ENCODE assay signal across 9 mouse cellular contexts in the genomic region with DNA sequence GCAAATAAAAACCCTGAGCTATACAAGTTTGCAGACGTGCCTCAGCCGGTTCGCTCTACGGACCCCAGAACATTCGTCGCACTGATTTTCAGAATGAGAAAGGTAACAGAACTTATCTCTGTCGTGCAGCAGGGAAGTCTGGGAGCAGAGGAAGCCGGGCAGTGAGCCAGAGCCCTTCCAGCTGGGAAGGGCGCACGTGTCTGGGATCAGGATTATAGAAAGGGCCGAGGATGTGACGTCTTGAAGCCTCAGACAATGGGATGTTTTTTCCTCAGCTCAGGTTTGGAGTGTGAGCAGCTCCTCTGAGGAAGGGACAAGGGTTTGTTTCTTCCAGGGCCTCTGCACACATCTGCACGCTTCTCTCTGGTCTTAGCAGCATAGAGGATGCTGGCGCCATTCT. TPM values are rescaled to one million over a fixed set of nuclear protein-coding genes. Genes with fewer than 3 reads are reported as not detected.
DNase-seq lines count a peak whose midpoint lies in the region; ATAC-seq and TF ChIP-seq lines count a peak whose summit lies in the region.
"Had no signal": no experiment of that assay in that cellular context is flagged by ENCODE, and none has a peak within 500 bp of the region (broad histone marks: within the 10 kb centered on the region; RNA-seq: fewer than 3 reads in every experiment).

No protein-coding gene starts in this region.

- no peaks in the 10 kb centered on the region for H3K27me3 ChIP-seq in forebrain, embryonic 10.5 days (ENCODE audit: poor library complexity, severe bottlenecking)
- no peaks in the 10 kb centered on the region for H3K27me3 ChIP-seq in forebrain, embryonic 15.5 days
- no peaks in the 10 kb centered on the region; the same call in 1 of the 2 replicates for H3K27me3 ChIP-seq in hindbrain, embryonic 16.5 days (replicated peaks; ENCODE audit: control insufficient read depth, insufficient read depth, low read length)
- H3K27me3 ChIP-seq in liver, embryonic 14.5 days (ENCODE audit: control insufficient read depth, insufficient read depth, low read length): no peaks in the 10 kb centered on the region
- H3K27me3 ChIP-seq in stomach, embryonic 14.5 days (ENCODE audit: control insufficient read depth, insufficient read depth, low read length): no peaks in the 10 kb centered on the region

- 73% methylated on average over 14 of the region's 14 CpGs for WGBS in forebrain, embryonic 10.5 days
- WGBS in forebrain, embryonic 15.5 days: 50% methylated on average over 14 of the region's 14 CpGs
- WGBS in hindbrain, embryonic 16.5 days: 32% methylated on average over 14 of the region's 14 CpGs
- WGBS in liver, embryonic 14.5 days (ENCODE audit: insufficient replicate concordance): 37% methylated on average over 14 of the region's 14 CpGs
- WGBS in stomach, embryonic 14.5 days: 30% methylated on average over 14 of the region's 14 CpGs

- H3K9ac ChIP-seq in forebrain, embryonic 15.5 days (replicated peaks): no peak overlapping the region
- no peak overlapping the region for H3K9ac ChIP-seq in hindbrain, embryonic 16.5 days (ENCODE audit: low read depth, low read length)
- H3K9ac ChIP-seq in liver, embryonic 14.5 days (replicated peaks): no peak overlapping the region
- H3K9ac ChIP-seq in stomach, embryonic 14.5 days (replicated peaks; ENCODE audit: low read depth, low read length): no peak overlapping the region

- DNase-seq in forebrain, embryonic 10.5 days (ENCODE audit: extremely low spot score, low spot score): no peak
- peak; percentile 58 for DNase-seq in adrenal gland, adult 2 months
- peak; percentile 74 for DNase-seq in gastrocnemius, postnatal 25 days
- DNase-seq in liver, embryonic 14.5 days (ENCODE audit: low read depth in 3 of 3, low spot score in 3 of 3): no peak
- no peak for DNase-seq in T-cell, adult 2 months (ENCODE audit: low spot score)

- no peaks in the 10 kb centered on the region for H3K9me3 ChIP-seq in forebrain, embryonic 10.5 days
- no peaks in the 10 kb centered on the region for H3K9me3 ChIP-seq in forebrain, embryonic 15.5 days
- no peaks in the 10 kb centered on the region for H3K9me3 ChIP-seq in hindbrain, embryonic 16.5 days (ENCODE audit: control insufficient read depth, low read length)
- H3K9me3 ChIP-seq in liver, embryonic 14.5 days (ENCODE audit: control insufficient read depth, low read length): no peaks in the 10 kb centered on the region
- H3K9me3 ChIP-seq in stomach, embryonic 14.5 days (ENCODE audit: control insufficient read depth, low read depth, low read length): no peaks in the 10 kb centered on the region

- peaks cover 46% of the 10 kb centered on the region for H3K4me1 ChIP-seq in forebrain, embryonic 10.5 days
- H3K4me1 ChIP-seq in forebrain, embryonic 15.5 days: peaks cover 44% of the 10 kb centered on the region
- H3K4me1 ChIP-seq in hindbrain, embryonic 16.5 days (ENCODE audit: control insufficient read depth, insufficient read depth, low read depth, low read length): peaks cover 20% of the 10 kb centered on the region
- H3K4me1 ChIP-seq in liver, embryonic 14.5 days (replicated peaks; ENCODE audit: control insufficient read depth in 2 of 2, insufficient read depth in 2 of 2, low read length in 1 of 2): no peaks in the 10 kb centered on the region; a peak in 1 of 4 replicates
- H3K4me1 ChIP-seq in stomach, embryonic 14.5 days (ENCODE audit: control insufficient read depth, insufficient read depth, low read length): peaks cover 24% of the 10 kb centered on the region

- H3K4me3 ChIP-seq in forebrain, embryonic 10.5 days: no peak overlapping the region
- no peak overlapping the region for H3K4me3 ChIP-seq in forebrain, embryonic 15.5 days
- no peak overlapping the region for H3K4me3 ChIP-seq in hindbrain, embryonic 16.5 days (ENCODE audit: low read length)
- no peak overlapping the region for H3K4me3 ChIP-seq in liver, embryonic 14.5 days (ENCODE audit: insufficient read depth in 1 of 2, low read depth in 2 of 2, low read length in 2 of 2)
- H3K4me3 ChIP-seq in stomach, embryonic 14.5 days (ENCODE audit: low read depth, low read length): no peak overlapping the region

- no peak for TF ChIP-seq CTCF in liver, embryonic 14.5 days (IDR thresholded peaks at IDR 0.05; ENCODE audit: low read depth)

- no peak for ATAC-seq in forebrain, embryonic 15.5 days (replicated peaks)
- ATAC-seq in hindbrain, embryonic 16.5 days: peak; percentile 3; the same call in 1 of the 2 replicates
- ATAC-seq in liver, embryonic 14.5 days (ENCODE audit: insufficient read depth): peak; percentile 43; the same call in 1 of the 2 replicates
- 0 out of 2 replicates have a peak, but pooled peaks have one; percentile 35 for ATAC-seq in stomach, embryonic 14.5 days (ENCODE audit: insufficient number of reproducible peaks, insufficient read depth, low FRiP score, low read depth)

- 0 out of 2 replicates have a peak overlapping the region, but pooled peaks have one; percentile 22 for H3K27ac ChIP-seq in forebrain, embryonic 10.5 days
- no peak overlapping the region for H3K27ac ChIP-seq in forebrain, embryonic 15.5 days (replicated peaks)
- H3K27ac ChIP-seq in hindbrain, embryonic 16.5 days (ENCODE audit: low read depth, low read length): peak overlapping the region; percentile 83
- H3K27ac ChIP-seq in liver, embryonic 14.5 days: no peak overlapping the region
- peak overlapping the region; percentile 86; the same call in 1 of the 2 replicates for H3K27ac ChIP-seq in stomach, embryonic 14.5 days (ENCODE audit: low read length)

- H3K36me3 ChIP-seq in forebrain, embryonic 10.5 days (replicated peaks): no peaks in the 10 kb centered on the region
- H3K36me3 ChIP-seq in forebrain, embryonic 15.5 days: no peaks in the 10 kb centered on the region
- H3K36me3 ChIP-seq in hindbrain, embryonic 16.5 days (ENCODE audit: control insufficient read depth, insufficient read depth, low read length): no peaks in the 10 kb centered on the region
- no peaks in the 10 kb centered on the region for H3K36me3 ChIP-seq in liver, embryonic 14.5 days (replicated peaks; ENCODE audit: control insufficient read depth, insufficient read depth, low read depth)
- H3K36me3 ChIP-seq in stomach, embryonic 14.5 days (ENCODE audit: control insufficient read depth, insufficient read depth, low read length): no peaks in the 10 kb centered on the region

- TF ChIP-seq EP300 in liver, embryonic 14.5 days (IDR thresholded peaks at IDR 0.05; ENCODE audit: low read depth): no peak

- no peak overlapping the region for H3K4me2 ChIP-seq in forebrain, embryonic 15.5 days (replicated peaks)
- H3K4me2 ChIP-seq in hindbrain, embryonic 16.5 days (ENCODE audit: low read length): peak overlapping the region; percentile 0; the same call in 1 of the 2 replicates
- H3K4me2 ChIP-seq in liver, embryonic 14.5 days (ENCODE audit: low read depth): no peak overlapping the region
- H3K4me2 ChIP-seq in stomach, embryonic 14.5 days (replicated peaks; ENCODE audit: low read depth, low read length): no peak overlapping the region

RNA-seq across cellular contexts. Expression of a gene that starts 1.6 kb away (rescaled TPM):
- 13.3 and 13.4 TPM in 2 replicates for polyA plus RNA-seq in forebrain, embryonic 10.5 days (2016; fragmentation: Nextera tagmentation; extraction: Ambion mirVana)
- polyA plus RNA-seq in forebrain, embryonic 15.5 days (2015; fragmentation: Nextera tagmentation; extraction: Ambion mirVana): 84.2 and 92.8 TPM in 2 replicates
- 10 to 100 TPM; 30.4 to 30.6 TPM for total RNA-seq in adrenal gland, adult 2 months (2021)
- polyA plus RNA-seq in adrenal gland, adult 2 months (2012; rRNA removed): 10.9 and 13.1 TPM in 2 replicates
- total RNA-seq in gastrocnemius, postnatal 25 days (2021): 100 to 1,000 TPM; 106 to 110 TPM
- 481 and 585 TPM in 2 replicates for polyA plus RNA-seq in hindbrain, embryonic 16.5 days (2015; fragmentation: Nextera tagmentation; extraction: Ambion mirVana)
- polyA plus RNA-seq in liver, embryonic 14.5 days (2012; rRNA removed): 0.81 and 1.4 TPM in 2 replicates
- polyA plus RNA-seq in liver, embryonic 14.5 days (2014; fragmentation: Nextera tagmentation; extraction: Ambion mirVana): 1.0 and 1.2 TPM in 2 replicates
- polyA plus RNA-seq in stomach, embryonic 14.5 days (2014; fragmentation: Nextera tagmentation; extraction: Ambion mirVana): 300 and 320 TPM in 2 replicates

RNA-seq across cellular contexts. Expression of a gene that starts 37.7 kb away (rescaled TPM):
- 0.31 TPM in 1 of 2 replicates, not detected in the other for polyA plus RNA-seq in forebrain, embryonic 10.5 days (2016; fragmentation: Nextera tagmentation; extraction: Ambion mirVana)
- polyA plus RNA-seq in forebrain, embryonic 15.5 days (2015; fragmentation: Nextera tagmentation; extraction: Ambion mirVana): 0.47 TPM in 1 of 2 replicates, not detected in the other
- not detected for total RNA-seq in adrenal gland, adult 2 months (2021)
- polyA plus RNA-seq in adrenal gland, adult 2 months (2012; rRNA removed): not detected in 2 replicates
- not detected for total RNA-seq in gastrocnemius, postnatal 25 days (2021)
- polyA plus RNA-seq in hindbrain, embryonic 16.5 days (2015; fragmentation: Nextera tagmentation; extraction: Ambion mirVana): 0.44 TPM in 1 of 2 replicates, not detected in the other
- polyA plus RNA-seq in liver, embryonic 14.5 days (2012; rRNA removed): not detected in 2 replicates
- polyA plus RNA-seq in liver, embryonic 14.5 days (2014; fragmentation: Nextera tagmentation; extraction: Ambion mirVana): not detected in 2 replicates
- 1.3 TPM in 1 of 2 replicates, not detected in the other for polyA plus RNA-seq in stomach, embryonic 14.5 days (2014; fragmentation: Nextera tagmentation; extraction: Ambion mirVana)
- total RNA-seq: left cerebral cortex, postnatal 25 days had no signal

RNA-seq across cellular contexts. Expression of a gene that starts 55.4 kb away (rescaled TPM):
- polyA plus RNA-seq in forebrain, embryonic 10.5 days (2016; fragmentation: Nextera tagmentation; extraction: Ambion mirVana): not detected in 2 replicates
- polyA plus RNA-seq in forebrain, embryonic 15.5 days (2015; fragmentation: Nextera tagmentation; extraction: Ambion mirVana): 0.06 TPM in 1 of 2 replicates, not detected in the other
- not detected for total RNA-seq in adrenal gland, adult 2 months (2021)
- polyA plus RNA-seq in adrenal gland, adult 2 months (2012; rRNA removed): not detected in 2 replicates
- total RNA-seq in gastrocnemius, postnatal 25 days (2021): not detected
- not detected in 2 replicates for polyA plus RNA-seq in hindbrain, embryonic 16.5 days (2015; fragmentation: Nextera tagmentation; extraction: Ambion mirVana)
- not detected in 2 replicates for polyA plus RNA-seq in liver, embryonic 14.5 days (2012; rRNA removed)
- not detected in 2 replicates for polyA plus RNA-seq in liver, embryonic 14.5 days (2014; fragmentation: Nextera tagmentation; extraction: Ambion mirVana)
- not detected in 2 replicates for polyA plus RNA-seq in stomach, embryonic 14.5 days (2014; fragmentation: Nextera tagmentation; extraction: Ambion mirVana)
- total RNA-seq: left cerebral cortex, postnatal 25 days had no signal

Comparison
In these comparisons a context has a peak if more than half of its experiments do, and no peak if none do; other contexts are left out.
1. H3K27ac ChIP-seq: peak in forebrain, embryonic 10.5 days (single experiment), hindbrain, embryonic 16.5 days (single experiment) and stomach, embryonic 14.5 days (single experiment); none in forebrain, embryonic 15.5 days (single experiment) and liver, embryonic 14.5 days (single experiment).
2. DNase-seq: peak in adrenal gland, adult 2 months (single experiment) and gastrocnemius, postnatal 25 days (single experiment); none in forebrain, embryonic 10.5 days (single experiment), liver, embryonic 14.5 days (0 of 3) and T-cell, adult 2 months (single experiment).